Mouse (Mus musculus) gastrocnemius, adult 18-20 months (tissue): ENCODE results near the gene Zdhhc22. TPM values are rescaled to one million over a fixed set of nuclear protein-coding genes. Genes with fewer than 3 reads are reported as not detected.
A peak's percentile ranks its signal among the peaks of the same experiment; 100 is the strongest.

ENCODE experiments used
- DNase-seq: peaks from one replicate; pipeline ENCODE4 v3.0.0; 2021; ENCODE audit warnings: low spot score
- total RNA-seq, 2 experiments: library from RNA; stranded (reverse); gene quantifications; 2 replicates each; pipeline ENCODE4 v1.2.3; 2021

The Zdhhc22 gene
- total RNA-seq, 2 experiments from 2014 or later: not detected

- no peak for DNase-seq
Observed at GRCm38 (mm10) chr12:86964278-86965057, 25.8 kb downstream of the Zdhhc22 start.

GRCm38 (mm10) chr12:86961589-86962344, 28.5 kb downstream of the Zdhhc22 start:
- DNase-seq: peak; percentile 51

DNA sequence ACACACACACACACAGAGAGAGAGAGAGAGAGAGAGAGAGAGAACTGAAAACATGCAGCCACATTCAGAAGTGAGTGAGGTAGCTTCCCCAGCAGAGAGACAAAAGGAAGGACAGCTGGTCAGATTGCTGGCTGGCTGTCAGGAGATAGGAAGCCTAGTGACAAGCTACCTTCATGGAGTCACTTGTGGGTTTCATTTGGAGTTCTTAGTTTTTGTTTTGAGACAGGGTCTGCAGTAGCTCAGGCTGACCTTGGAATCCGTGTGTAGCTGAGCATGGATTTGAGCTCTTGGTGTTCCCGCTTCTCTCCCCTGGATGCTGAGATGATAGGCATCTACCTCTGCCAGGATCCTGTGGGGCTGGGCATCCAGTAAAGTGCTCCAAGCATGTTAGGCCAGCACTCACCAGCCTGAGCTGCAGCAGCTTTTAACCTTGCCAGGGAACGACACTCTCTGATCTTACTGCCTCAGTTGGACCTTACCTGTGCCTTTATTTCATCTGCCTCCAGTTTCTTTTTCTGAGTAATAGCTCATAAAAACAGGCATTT, 29.4 kb downstream of the Zdhhc22 start:
- DNase-seq: no peak

- no peak for DNase-seq
Observed at GRCm38 (mm10) chr12:86960138-86960537, 30.1 kb downstream of the Zdhhc22 start.

DNA sequence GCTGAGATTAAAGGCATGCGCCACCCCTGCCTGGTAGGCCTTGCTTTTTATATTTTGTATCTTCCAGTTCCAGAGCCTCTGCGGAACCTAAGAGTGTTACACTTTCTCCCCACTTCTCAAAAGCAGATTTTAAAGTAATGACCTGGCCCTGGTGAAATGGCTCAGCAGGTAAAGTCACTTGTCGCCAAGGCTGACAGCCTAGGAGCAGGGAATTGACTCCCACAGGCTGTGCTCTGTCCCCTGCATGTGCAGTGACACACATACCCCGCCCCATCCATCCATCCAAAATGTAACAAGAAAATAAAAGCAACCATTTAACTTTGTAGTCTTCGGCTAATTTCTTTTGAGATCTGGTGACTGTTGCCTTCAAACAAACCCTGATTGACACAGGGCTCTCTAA, 30.6 kb downstream of the Zdhhc22 start:
- DNase-seq: no peak

GRCm38 (mm10) chr12:86958558-86958957, 31.7 kb downstream of the Zdhhc22 start:
- DNase-seq: no peak

DNA sequence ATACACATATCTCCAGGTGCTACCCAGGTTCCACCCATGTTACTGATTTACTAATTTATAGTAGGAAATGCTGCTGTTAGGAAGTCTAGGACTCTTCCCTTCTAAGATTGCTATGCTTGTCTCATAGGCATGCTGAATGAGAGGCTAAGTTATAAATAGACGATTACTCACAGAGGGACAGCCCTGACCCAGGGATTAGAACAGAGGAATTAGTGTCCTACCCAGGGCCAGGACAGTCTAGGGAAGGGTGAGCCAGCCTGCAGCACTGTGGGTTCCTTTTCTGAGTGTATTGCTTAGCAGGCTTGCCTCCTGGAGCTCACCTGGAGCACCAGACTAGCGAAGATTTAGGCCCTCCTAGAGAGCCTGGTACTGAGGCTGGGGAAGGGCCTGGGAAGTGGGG, 34.3 kb downstream of the Zdhhc22 start:
- DNase-seq: no peak

- no peak for DNase-seq
Observed at GRCm38 (mm10) chr12:86952331-86952850, 37.8 kb downstream of the Zdhhc22 start.

- DNase-seq: no peak
Observed at GRCm38 (mm10) chr12:86950961-86951360, 39.3 kb downstream of the Zdhhc22 start.

DNA sequence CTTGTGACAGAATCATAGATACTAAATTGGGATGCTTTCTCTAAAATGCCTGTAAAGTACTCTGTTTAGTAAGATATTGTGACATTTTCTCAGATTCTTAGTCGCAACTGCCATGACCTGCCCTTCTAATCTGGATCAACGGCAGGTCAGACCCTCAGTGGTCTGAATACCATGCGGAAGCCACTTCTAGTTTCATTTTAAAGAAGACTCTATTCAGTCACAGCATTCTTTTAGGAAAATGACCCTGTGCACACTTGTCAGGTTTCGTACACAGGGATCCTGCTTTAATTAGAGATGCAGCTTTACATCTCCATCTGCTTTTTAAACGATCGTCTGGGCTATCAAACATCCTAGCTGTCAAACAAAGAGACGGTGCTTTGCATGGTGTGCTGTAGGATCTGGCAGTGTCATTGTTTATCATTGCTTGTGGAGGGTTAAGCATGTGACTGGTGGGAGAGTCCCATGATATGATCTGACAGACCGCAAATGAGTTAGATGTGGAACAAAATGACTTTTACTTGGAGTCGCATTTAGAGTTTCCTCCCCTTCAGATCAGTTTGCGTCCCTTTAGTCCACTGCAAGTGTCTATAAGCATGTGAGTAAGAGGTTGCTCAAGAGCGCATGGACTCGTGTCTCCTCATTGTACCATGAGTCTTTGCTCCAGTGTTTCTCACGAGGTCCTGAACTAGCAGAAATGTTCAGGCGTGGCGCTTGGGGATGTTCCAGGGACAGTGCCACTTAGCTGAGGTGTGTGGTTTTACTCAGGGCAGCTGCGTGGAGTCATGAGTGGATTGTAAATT, 39.9 kb downstream of the Zdhhc22 start:
- DNase-seq: no peak

GRCm38 (mm10) chr12:86949501-86949900, 40.7 kb downstream of the Zdhhc22 start:
- no peak for DNase-seq

DNA sequence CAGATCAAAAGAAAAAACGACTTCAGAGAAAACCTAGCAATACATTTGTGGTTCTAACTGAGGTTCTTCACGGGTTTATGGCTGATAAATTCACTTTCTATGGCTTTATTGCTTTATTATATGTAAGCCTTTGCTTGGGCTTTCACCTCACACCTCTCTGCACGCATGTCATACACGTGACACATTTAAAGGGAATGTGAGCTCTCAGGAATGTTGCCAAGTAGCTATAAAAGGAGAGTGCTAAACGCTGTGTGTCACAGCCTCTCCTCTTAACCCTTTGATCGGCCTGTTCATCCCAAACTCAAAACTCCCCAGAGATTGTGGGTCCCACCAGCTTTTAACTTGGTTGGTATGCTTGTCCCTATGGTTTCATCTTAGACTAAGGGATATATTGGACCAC, 41.6 kb downstream of the Zdhhc22 start:
- peak; percentile 62 for DNase-seq

DNA sequence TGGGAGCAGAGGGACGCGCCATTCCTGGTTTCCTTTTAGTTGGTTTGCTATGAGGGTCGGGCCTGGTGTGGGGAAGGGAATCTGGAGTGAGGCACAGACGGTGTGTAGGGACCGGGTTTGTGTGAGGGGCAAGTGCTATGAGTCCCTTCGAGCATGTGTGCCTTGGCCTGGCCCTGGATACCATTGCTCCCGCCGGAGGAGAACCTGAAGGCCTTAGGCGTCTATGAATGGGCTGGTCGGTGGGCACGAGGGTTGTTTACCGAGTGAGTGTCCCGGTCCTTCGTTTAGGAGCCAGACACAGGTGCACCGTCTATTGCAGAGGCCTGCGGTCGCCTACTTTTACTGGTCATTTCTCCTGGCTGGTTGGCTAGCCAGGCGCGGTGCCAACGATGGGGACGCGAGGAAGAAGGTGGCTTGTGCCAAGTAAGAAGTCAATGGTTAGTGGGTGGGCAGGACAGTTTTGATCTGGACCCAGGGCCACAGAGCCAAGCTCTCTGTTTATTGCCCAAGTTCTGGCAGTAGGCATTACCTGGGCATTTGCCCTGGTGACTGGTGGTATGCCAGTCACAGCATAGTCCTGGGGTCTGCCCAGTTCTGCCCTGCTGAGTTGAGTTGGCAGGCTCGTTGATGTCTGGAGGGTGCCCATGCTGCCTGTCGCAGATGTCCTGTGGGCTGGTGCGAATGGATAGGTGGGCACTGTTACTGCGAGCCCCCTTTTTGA, 42.4 kb downstream of the Zdhhc22 start:
- peak; percentile 65 for DNase-seq

GRCm38 (mm10) chr12:86946862-86947574, 43.2 kb downstream of the Zdhhc22 start, which contains the start of gene Cipc:
TSS of gene Cipc (plus strand) at chr12:86947043.
- DNase-seq: peak; percentile 99

DNA sequence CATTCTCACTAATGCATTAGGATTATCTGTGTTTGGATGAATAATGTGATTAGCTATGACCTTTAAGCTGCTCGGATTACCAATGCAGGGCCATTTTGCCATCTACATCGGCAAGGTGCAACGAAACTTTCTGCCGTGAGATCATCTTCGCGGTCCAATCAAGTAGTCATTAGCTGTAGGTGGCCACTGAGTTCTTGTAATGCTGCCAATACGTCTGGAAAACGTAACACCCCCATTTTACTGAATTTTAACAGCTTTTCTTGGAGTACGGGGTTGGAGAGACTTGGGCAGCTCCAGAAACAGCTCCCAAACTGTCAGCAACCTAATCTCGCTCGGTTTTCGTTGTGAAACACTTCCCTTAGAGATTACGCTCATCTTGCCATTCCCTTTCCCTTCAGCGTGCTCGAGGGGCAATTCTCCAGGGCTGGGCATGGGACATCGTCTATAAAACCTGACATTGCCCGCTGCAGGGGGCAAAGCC, 43.9 kb downstream of the Zdhhc22 start:
- no peak for DNase-seq

GRCm38 (mm10) chr12:86945126-86945525, 45.1 kb downstream of the Zdhhc22 start:
- DNase-seq: peak; percentile 87

GRCm38 (mm10) chr12:86943421-86943820, 46.8 kb downstream of the Zdhhc22 start:
- no peak for DNase-seq

- no peak for DNase-seq
Observed at GRCm38 (mm10) chr12:86941734-86942486, 48.3 kb downstream of the Zdhhc22 start.

DNA sequence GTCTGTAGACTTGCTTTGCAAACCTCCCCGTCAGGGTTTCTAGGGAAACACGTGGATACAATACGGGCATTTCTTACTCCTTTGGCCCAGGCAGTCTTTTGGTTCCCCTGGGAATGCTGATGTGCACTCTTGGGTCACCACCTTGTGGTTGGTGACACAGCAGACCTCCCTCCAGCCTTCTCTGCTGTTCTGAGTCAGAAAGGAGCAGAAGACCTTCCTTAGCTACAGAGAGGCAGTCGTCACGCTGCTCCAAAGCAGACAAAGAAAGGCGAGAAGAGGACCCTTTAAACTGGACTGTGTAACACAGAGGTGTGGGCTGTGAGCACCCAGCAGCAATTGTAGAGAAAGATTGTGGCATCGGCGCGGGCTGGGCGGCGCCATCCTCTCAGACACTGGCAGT, 49.1 kb downstream of the Zdhhc22 start:
- no peak for DNase-seq
